Mouse (Mus musculus) brain, embryonic 14.5 days (tissue): ENCODE measurements around the gene Pak1. TPM values are rescaled to one million over a fixed set of nuclear protein-coding genes. Genes with fewer than 3 reads are reported as not detected.

Source experiments
- DNase-seq: peaks from one replicate; pipeline ENCODE4 v3.0.0-alpha.2; 2011; ENCODE audit warnings: low read depth
- CTCF ChIP-seq: fragments of 200-500 bp; IDR thresholded peaks from 2 replicates; pipeline ENCODE4 v1.5.1; 2012; ENCODE audit warnings: inconsistent platforms, mild to moderate bottlenecking, moderate library complexity, borderline replicate concordance; ENCODE audit not compliant: insufficient read depth, insufficient read length; ENCODE audit errors: extremely low read depth
- POLR2A ChIP-seq: fragments of 200-500 bp; IDR thresholded peaks from 2 replicates; pipeline ENCODE4 v1.6.1; 2012; ENCODE audit warnings: mild to moderate bottlenecking, inconsistent platforms, borderline replicate concordance; ENCODE audit not compliant: poor library complexity, insufficient read depth, insufficient read length, severe bottlenecking; ENCODE audit errors: extremely low read depth
- polyA plus RNA-seq: library from polyadenylated mRNA; depleted of rRNA; stranded (reverse); fragments of >200 nt; gene quantifications from 2 replicates; pipeline ENCODE4 v1.2.3, GENCODE M21; 2012

Gene Pak1
- polyA plus RNA-seq, 1 experiment, result 138 TPM

DNA sequence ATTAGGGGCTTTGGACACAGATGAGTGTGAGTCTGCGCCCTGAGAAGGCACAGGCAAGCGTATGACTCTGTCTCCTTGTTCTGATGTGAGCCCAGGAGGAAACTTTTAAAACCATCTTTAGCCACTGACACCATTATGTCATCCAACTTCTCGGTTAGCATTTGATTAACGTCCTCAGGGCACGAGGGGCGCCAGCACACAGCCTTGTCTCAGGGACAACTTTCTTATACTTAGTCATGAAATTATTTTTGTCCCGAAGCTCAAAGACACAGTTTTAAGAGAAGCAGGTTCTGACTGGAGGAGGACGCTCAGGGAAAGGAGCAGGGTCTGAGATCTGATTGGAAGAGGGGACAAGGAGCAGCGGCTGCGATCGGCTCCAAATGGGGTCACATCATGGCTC is 23.8 kb upstream of the Pak1 start:
- no peak for TF ChIP-seq POLR2A
- TF ChIP-seq CTCF, result no peak
- DNase-seq, result no peak

DNA sequence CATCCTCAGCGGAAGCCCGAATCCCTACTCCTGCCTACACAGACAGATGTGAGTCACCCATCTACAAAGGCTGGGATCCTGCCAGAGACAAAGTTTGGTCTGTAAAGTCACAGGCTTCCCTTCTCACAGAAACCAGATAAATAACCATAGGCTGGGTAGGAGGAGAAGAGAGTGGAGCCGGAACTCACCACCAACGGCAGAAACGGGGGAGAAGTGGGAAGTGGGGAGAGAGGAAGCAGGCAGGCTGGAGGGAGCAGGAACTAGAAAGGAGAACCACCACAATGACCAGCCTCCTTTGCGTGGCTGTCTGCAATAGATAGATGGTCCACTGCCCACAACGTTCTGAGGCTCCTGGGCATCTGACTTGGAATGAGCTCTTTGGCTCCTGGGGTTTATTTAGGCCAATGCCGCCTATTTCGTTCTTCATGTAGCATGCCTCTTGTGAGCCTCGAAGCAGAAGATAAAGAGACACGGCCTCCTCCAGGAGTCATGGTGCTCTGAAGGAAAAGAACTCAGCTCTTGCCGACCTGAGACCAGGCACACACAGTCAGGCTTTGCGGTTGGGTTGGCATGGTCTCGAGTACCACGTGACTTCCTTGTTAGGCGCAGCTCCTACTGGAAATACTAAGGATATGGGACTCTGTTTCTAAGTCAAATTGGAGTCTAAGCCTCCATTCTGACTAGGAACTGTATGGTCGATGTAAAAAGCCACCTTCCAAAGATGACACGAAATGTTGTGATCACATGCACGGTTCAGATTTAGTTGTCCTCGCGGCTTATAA is 23.0 kb upstream of the Pak1 start:
- TF ChIP-seq CTCF (no peak), POLR2A (no peak)

DNA sequence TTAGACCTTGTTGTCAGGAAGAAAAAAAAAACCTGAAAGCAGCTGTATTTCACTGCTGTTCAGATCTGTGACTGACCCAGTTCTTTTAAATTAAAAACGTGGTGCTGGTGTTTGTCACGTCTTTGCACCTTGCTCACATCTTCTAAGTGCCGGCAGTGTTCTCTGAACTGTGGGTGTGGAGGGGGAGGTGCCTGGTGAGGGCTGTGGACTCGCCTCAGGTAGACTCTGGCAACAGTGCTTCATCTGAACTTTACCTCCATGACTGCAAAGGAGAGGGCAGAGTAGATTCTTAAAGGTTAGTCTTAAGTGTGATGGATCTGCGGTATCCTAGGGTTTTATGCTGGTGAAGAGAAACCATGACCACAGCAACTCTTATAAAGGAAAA is 22.4 kb upstream of the Pak1 start:
- DNase-seq, result no peak
- TF ChIP-seq POLR2A (no peak), CTCF (no peak)

More for the DNA sequence above, 23.0 kb upstream of the Pak1 start:
- DNase-seq, result no peak

DNA sequence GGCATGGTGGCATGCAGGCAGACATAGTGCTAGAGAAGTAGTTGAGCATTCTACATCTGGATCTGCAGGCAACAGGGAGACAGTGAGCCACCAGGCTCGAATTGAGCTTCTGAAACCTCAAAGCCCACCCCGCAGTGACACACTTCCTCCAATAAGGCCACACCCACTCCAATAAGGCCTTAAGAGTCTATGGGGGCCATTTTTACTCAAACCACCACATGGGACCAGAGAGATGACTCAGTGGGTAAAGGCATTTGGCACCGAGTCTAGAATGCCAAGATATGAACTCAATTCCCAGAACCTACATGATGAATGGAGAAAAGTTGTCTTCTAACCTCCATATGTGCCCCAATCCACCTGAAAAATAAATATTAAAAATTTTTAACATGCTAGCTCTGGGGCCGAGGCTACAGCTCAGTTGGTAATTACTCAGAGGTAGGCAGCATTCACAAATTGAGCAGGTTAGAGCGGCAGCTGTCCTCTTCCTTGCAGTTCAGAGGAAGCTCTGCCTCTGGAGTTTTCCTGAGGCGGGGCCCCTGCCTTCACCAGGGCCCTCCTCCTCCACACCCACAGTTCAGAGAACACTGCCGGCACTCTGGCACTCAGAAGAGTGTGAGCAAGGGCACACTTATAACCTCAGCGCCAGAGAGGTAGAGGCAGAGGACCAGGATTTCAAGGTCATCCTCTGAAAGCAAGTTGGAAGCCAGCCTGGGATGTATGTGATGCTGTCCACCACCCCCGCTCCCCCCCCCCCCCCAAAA is 21.8 kb upstream of the Pak1 start:
- no peak for TF ChIP-seq CTCF
- no peak for TF ChIP-seq POLR2A
- no peak for DNase-seq

DNA sequence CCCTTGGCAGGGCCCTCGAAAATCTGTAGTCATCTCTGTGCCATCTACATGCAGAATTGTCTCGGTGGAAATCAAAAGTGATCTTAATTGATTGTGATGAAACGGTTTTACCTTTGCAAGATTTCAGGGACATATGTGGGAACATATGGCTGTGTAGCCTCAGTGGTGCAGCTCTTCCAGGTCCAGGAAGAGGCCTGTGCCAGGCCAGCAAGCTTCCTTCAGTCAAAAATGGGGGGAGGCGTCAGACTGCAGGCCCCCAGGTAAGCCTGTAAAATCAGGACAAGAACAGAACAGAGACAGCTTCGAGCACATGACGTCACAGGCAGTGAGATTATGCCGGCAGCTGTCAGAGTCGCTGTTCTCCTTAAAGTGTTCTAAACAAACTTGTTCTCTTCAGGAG is 20.5 kb upstream of the Pak1 start:
- DNase-seq, result peak; percentile 50
- TF ChIP-seq POLR2A, result no peak
- TF ChIP-seq CTCF, result no peak

DNA sequence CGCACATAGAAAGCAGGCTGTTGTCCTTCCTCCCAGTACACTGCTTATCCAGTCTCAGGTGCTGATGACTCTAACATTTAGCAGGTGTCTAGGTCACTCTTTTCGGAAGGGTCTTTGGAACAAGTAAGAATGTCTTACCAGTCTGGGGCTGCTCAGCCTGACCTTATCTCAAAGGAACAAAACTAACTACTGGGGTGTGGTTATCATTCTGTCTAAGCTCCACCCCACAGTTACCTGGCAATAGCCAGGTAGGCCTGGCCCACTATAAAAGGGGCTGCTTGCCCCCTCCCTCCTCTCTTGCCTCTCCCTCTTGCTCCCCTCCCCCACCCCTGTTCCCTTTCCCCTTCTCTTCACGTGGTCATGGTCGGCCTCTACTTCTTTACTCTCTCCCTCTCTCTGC is 19.3 kb upstream of the Pak1 start:
- TF ChIP-seq CTCF, result no peak
- TF ChIP-seq POLR2A, result no peak

DNA sequence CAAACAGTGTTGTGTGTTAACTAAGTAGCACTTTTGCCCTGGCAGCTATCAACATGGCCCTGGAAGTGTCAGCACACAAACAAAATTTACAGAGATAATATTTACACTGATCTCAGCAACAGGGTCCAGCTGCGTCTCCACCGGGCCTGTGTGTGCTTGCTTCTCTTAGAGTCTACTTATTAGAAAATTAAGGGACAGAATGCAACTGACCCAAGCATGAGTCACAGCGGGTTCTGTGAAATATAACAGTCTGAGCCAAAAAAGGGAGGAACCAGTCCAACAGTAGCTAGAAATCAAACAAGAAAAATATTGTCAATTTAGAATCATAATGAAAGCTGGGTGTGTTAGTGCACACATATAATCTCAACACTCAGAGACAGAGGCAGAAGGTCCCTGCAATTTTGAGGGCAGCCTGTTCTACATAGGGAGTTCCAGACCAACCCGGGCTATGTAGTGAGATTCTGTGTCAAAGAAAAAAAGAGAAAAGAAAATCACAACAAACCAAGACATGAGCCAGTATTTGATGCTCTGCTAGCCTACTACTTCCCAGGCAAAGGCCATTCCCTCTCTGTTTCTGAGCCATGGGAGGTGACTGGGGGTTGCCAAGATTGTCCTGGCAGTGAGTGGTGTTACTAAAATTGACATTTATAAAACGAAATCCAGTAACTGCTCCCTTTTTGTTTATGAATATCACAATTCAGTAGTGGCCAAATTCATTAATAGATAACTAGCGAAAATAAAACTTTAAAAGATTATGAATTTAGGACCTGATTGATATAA is 17.3 kb upstream of the Pak1 start:
- DNase-seq, result no peak

More for the DNA sequence above, 19.3 kb upstream of the Pak1 start:
- no peak for DNase-seq

DNA sequence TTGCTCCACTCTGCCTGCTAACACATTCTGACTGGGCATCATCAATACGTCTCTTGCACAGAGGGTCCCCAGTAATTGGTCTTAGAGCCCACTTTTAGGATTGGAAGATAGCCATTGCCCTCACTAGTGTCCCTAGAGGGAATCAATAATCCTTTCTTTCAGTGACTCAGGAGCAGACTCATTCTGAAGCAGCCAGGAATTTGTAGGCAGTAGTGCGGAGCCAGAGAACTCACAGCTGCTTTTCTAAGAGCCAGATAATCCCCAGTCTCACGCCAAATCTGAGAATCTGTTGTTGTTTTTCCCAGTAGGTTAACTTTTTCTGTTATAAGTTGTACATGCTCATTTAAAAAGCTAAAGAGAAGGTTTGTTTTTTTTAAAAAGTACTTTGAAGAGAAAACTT is 13.0 kb upstream of the Pak1 start:
- TF ChIP-seq POLR2A, result no peak
- no peak for TF ChIP-seq CTCF
- peak; percentile 31 for DNase-seq

More for the DNA sequence above, 17.3 kb upstream of the Pak1 start:
- TF ChIP-seq POLR2A, result no peak
- TF ChIP-seq CTCF, result no peak

DNA sequence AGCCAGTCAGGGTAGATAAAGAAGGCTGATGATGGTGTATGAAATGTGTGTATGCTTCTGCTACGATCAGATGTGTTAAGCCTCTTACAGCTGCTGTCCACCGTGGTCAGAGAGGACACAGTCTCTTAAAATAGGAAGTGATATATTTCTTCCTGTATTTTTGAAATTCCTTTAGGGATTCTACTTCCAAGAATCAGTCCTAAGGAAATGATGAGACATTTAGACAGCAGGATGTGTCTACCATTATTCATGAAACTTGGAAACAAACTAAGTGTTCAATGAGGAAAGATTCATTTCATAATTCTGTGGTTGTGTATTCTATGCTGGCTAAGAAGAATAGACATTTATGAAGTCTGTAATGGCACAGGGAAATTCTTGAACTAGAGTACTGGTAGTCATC is 12.4 kb upstream of the Pak1 start:
- DNase-seq, result no peak
- TF ChIP-seq POLR2A (no peak), CTCF (no peak)

DNA sequence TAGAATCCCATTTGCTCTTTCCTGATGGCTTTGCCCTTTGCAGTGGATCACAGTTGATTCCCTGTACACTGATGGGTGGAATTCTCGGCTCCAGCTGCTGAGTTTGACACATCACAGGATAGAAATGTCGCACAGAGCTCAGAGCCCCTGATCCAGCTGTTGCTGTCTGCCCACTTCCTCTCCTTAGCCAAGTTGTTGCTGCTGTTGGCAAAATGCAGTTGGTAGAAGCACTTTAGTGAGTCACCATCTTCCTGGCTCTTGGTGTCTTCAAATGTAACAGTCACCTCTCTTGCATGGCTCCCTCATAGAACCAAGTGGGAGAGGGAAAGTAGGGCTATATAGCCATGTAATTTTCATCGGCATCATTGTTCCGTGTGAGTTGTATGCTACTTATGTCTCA is 11.2 kb upstream of the Pak1 start:
- DNase-seq, result no peak
- TF ChIP-seq CTCF (no peak), POLR2A (no peak)

DNA sequence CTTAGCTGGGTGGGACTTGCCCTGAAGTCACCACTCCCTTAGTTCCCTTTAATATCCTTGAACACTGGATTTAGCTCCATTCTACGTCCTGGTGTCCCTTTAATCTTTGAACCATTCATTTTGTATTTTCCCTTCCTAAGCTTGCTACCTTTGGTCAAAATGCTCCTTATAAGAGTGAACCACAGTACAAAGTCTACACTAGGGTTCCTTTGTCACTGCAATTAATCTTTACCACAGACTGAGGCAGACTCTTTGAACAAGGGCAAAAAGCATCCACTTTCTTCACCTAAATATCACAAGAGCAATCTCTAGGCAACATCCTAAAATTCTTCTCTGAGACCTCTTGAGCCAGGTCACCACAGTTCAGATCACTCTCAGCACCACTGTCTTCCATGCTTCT is 8.1 kb upstream of the Pak1 start:
- no peak for DNase-seq
- no peak for TF ChIP-seq POLR2A
- no peak for TF ChIP-seq CTCF

DNA sequence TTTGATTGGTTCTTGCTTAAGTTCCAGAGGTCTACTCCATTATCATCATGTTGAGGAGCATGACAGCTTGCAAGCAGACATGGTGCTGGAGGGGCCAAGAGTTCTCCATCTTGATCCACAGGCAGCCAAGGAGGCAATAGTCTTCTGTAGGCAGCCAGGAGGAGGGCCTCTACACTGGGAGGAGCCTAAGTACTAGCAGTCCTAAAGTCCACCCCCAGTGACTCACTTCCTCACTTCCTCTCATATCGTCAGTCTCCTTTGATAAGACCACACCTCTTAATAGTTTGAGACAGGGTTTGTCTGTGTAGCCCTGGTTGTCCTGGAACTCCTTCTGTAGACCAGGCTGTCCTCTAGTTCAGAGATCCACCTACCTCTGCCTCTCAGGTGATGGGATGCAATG is 7.5 kb upstream of the Pak1 start:
- no peak for DNase-seq
- TF ChIP-seq CTCF (no peak), POLR2A (no peak)

DNA sequence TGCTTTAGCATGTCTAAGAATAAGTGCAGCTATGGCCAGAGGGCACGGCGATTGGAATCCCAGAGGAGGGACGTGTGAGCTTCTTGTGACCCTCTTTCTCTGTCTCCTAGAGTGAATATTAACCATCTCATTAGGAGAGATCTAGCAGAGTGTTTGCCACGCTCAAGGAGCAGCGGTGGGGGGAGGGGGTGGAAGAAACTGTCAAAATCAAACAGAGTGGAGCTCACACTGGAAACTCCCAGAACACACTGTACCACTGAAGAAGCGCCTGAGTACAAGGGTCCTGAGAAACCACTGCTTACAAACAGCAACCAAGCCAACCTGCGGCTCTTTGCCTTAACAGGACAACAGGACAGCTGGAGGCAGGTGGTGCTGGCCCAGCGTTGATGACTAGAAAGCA is 6.8 kb upstream of the Pak1 start:
- DNase-seq, result no peak
- TF ChIP-seq POLR2A, result no peak
- TF ChIP-seq CTCF, result no peak
